Mouse (Mus musculus): ENCODE measurements around the gene Swsap1.

- TF ChIP-seq CTCF (IDR thresholded peaks at IDR 0.05; ENCODE audit: low read depth, low read length): no peak
- no peak for TF ChIP-seq POLR2A (IDR thresholded peaks at IDR 0.05; ENCODE audit: extremely low read depth, insufficient read depth, low read length)
Observed at GRCm38 (mm10) chr9:21976626-21977175, 21.1 kb downstream of the Swsap1 start.

Data from liver, adult 2 months (tissue).